Mouse (Mus musculus): ENCODE measurements around the gene Smg6. TPM values are rescaled to one million over a fixed set of nuclear protein-coding genes. Genes with fewer than 3 reads are reported as not detected.

The Smg6 gene
- polyA plus RNA-seq, 1 experiment from 2014 or later = 16.0 TPM

GRCm38 (mm10) chr11:75157037-75157436 lies 231.4 kb downstream of the Smg6 start:
- Histone ChIP-seq H3K27me3 (ENCODE audit: control insufficient read depth, insufficient read depth, low read length) (no peaks in the 10 kb centered on the region), H3K9me3 (ENCODE audit: control insufficient read depth, low read length) (no peaks in the 10 kb centered on the region), H3K9ac (ENCODE audit: low read length) (no peak overlapping the region), H3K27ac (ENCODE audit: low read depth, low read length) (no peak overlapping the region), H3K4me2 (no peak overlapping the region), H3K4me3 (ENCODE audit: low read depth, low read length) (no peak overlapping the region), H3K36me3 (ENCODE audit: control insufficient read depth, insufficient read depth, low read length) (no peaks in the 10 kb centered on the region; the same call in 1 of the 2 replicates), H3K4me1 (ENCODE audit: control insufficient read depth, insufficient read depth, low read length) (no peaks in the 10 kb centered on the region)
- no peak for DNase-seq (ENCODE audit: low spot score, missing footprints)
- ATAC-seq (ENCODE audit: low FRiP score) = no peak
- 75% methylated on average over 4 of the region's 4 CpGs for WGBS

- H3K9ac ChIP-seq (ENCODE audit: low read length) = no peak overlapping the region
- H3K4me2 ChIP-seq = no peak overlapping the region
- no peak overlapping the region for H3K4me3 ChIP-seq (ENCODE audit: low read depth, low read length)
- H3K4me1 ChIP-seq (ENCODE audit: control insufficient read depth, insufficient read depth, low read length) = no peaks in the 10 kb centered on the region
- H3K27ac ChIP-seq (ENCODE audit: low read depth, low read length) = no peak overlapping the region
- H3K9me3 ChIP-seq (ENCODE audit: control insufficient read depth, low read length) = no peaks in the 10 kb centered on the region
- WGBS = 40% methylated on average over 2 of the region's 2 CpGs
- no peak for ATAC-seq (ENCODE audit: low FRiP score)
- DNase-seq (ENCODE audit: low spot score, missing footprints) = peak; percentile 78
- no peaks in the 10 kb centered on the region; the same call in 1 of the 2 replicates for H3K36me3 ChIP-seq (ENCODE audit: control insufficient read depth, insufficient read depth, low read length)
- no peaks in the 10 kb centered on the region for H3K27me3 ChIP-seq (ENCODE audit: control insufficient read depth, insufficient read depth, low read length)
Observed at GRCm38 (mm10) chr11:75157901-75158300, 232.3 kb downstream of the Smg6 start.

GRCm38 (mm10) chr11:75158432-75158831 lies 232.8 kb downstream of the Smg6 start:
- H3K9me3 ChIP-seq (ENCODE audit: control insufficient read depth, low read length) = no peaks in the 10 kb centered on the region
- H3K36me3 ChIP-seq (ENCODE audit: control insufficient read depth, insufficient read depth, low read length) = no peaks in the 10 kb centered on the region; the same call in 1 of the 2 replicates
- DNase-seq (ENCODE audit: low spot score, missing footprints) = peak; percentile 28
- H3K27me3 ChIP-seq (ENCODE audit: control insufficient read depth, insufficient read depth, low read length) = no peaks in the 10 kb centered on the region
- no peak overlapping the region for H3K4me2 ChIP-seq
- no peak overlapping the region for H3K4me3 ChIP-seq (ENCODE audit: low read depth, low read length)
- no peak overlapping the region for H3K27ac ChIP-seq (ENCODE audit: low read depth, low read length)
- WGBS = 96% methylated on average over 14 of the region's 14 CpGs
- H3K9ac ChIP-seq (ENCODE audit: low read length) = no peak overlapping the region
- H3K4me1 ChIP-seq (ENCODE audit: control insufficient read depth, insufficient read depth, low read length) = no peaks in the 10 kb centered on the region
- ATAC-seq (ENCODE audit: low FRiP score) = no peak

GRCm38 (mm10) chr11:75159564-75159963 lies 233.9 kb downstream of the Smg6 start:
- no peak overlapping the region for H3K4me2 ChIP-seq
- H3K9ac ChIP-seq (ENCODE audit: low read length) = no peak overlapping the region
- ATAC-seq (ENCODE audit: low FRiP score) (no peak), DNase-seq (ENCODE audit: low spot score, missing footprints) (peak; percentile 80)
- H3K36me3 ChIP-seq (ENCODE audit: control insufficient read depth, insufficient read depth, low read length) = no peaks in the 10 kb centered on the region; the same call in 1 of the 2 replicates
- H3K27ac ChIP-seq (ENCODE audit: low read depth, low read length) = no peak overlapping the region
- no peak overlapping the region for H3K4me3 ChIP-seq (ENCODE audit: low read depth, low read length)
- H3K4me1 ChIP-seq (ENCODE audit: control insufficient read depth, insufficient read depth, low read length) = no peaks in the 10 kb centered on the region
- WGBS = 58% methylated on average over 2 of the region's 2 CpGs
- H3K9me3 ChIP-seq (ENCODE audit: control insufficient read depth, low read length) = no peaks in the 10 kb centered on the region
- peaks cover 10% of the 10 kb centered on the region for H3K27me3 ChIP-seq (ENCODE audit: control insufficient read depth, insufficient read depth, low read length)

GRCm38 (mm10) chr11:75160954-75161353 lies 235.3 kb downstream of the Smg6 start:
- Histone ChIP-seq H3K9ac (ENCODE audit: low read length) (no peak overlapping the region), H3K27me3 (ENCODE audit: control insufficient read depth, insufficient read depth, low read length) (peaks cover 24% of the 10 kb centered on the region), H3K4me1 (ENCODE audit: control insufficient read depth, insufficient read depth, low read length) (peaks cover 2% of the 10 kb centered on the region; the same call in 1 of the 2 replicates), H3K9me3 (ENCODE audit: control insufficient read depth, low read length) (no peaks in the 10 kb centered on the region), H3K4me2 (no peak overlapping the region), H3K4me3 (ENCODE audit: low read depth, low read length) (no peak overlapping the region), H3K27ac (ENCODE audit: low read depth, low read length) (no peak overlapping the region), H3K36me3 (ENCODE audit: control insufficient read depth, insufficient read depth, low read length) (no peaks in the 10 kb centered on the region; the same call in 1 of the 2 replicates)
- WGBS = 83% methylated on average over 7 of the region's 7 CpGs
- peak; percentile 73 for DNase-seq (ENCODE audit: low spot score, missing footprints)
- ATAC-seq (ENCODE audit: low FRiP score) = no peak

- Histone ChIP-seq H3K4me1 (ENCODE audit: control insufficient read depth, insufficient read depth, low read length) (peaks cover 2% of the 10 kb centered on the region; the same call in 1 of the 2 replicates), H3K4me2 (no peak overlapping the region), H3K4me3 (ENCODE audit: low read depth, low read length) (no peak overlapping the region), H3K9me3 (ENCODE audit: control insufficient read depth, low read length) (no peaks in the 10 kb centered on the region), H3K36me3 (ENCODE audit: control insufficient read depth, insufficient read depth, low read length) (no peaks in the 10 kb centered on the region; the same call in 1 of the 2 replicates), H3K27ac (ENCODE audit: low read depth, low read length) (no peak overlapping the region), H3K27me3 (ENCODE audit: control insufficient read depth, insufficient read depth, low read length) (peaks cover 30% of the 10 kb centered on the region), H3K9ac (ENCODE audit: low read length) (no peak overlapping the region)
- WGBS = 74% methylated on average over 4 of the region's 4 CpGs
- DNase-seq (ENCODE audit: low spot score, missing footprints) (peak; percentile 82), ATAC-seq (ENCODE audit: low FRiP score) (no peak)
Observed at GRCm38 (mm10) chr11:75161417-75162008, 235.9 kb downstream of the Smg6 start.

GRCm38 (mm10) chr11:75162591-75163080 lies 237.0 kb downstream of the Smg6 start:
- H3K27me3 ChIP-seq (ENCODE audit: control insufficient read depth, insufficient read depth, low read length) = peaks cover 41% of the 10 kb centered on the region

GRCm38 (mm10) chr11:75163379-75163778 lies 237.8 kb downstream of the Smg6 start:
- peaks cover 16% of the 10 kb centered on the region for H3K4me1 ChIP-seq (ENCODE audit: control insufficient read depth, insufficient read depth, low read length)
- no peak overlapping the region for H3K27ac ChIP-seq (ENCODE audit: low read depth, low read length)
- no peaks in the 10 kb centered on the region; the same call in 1 of the 2 replicates for H3K36me3 ChIP-seq (ENCODE audit: control insufficient read depth, insufficient read depth, low read length)
- H3K9ac ChIP-seq (ENCODE audit: low read length) = no peak overlapping the region
- 89% methylated on average over 6 of the region's 6 CpGs for WGBS
- peak; percentile 71 for DNase-seq (ENCODE audit: low spot score, missing footprints)
- no peak overlapping the region for H3K4me2 ChIP-seq
- H3K9me3 ChIP-seq (ENCODE audit: control insufficient read depth, low read length) = no peaks in the 10 kb centered on the region
- peaks cover 48% of the 10 kb centered on the region for H3K27me3 ChIP-seq (ENCODE audit: control insufficient read depth, insufficient read depth, low read length)
- no peak overlapping the region for H3K4me3 ChIP-seq (ENCODE audit: low read depth, low read length)
- no peak for ATAC-seq (ENCODE audit: low FRiP score)

More at GRCm38 (mm10) chr11:75162591-75163080, 237.0 kb downstream of the Smg6 start:
- Histone ChIP-seq H3K4me1 (ENCODE audit: control insufficient read depth, insufficient read depth, low read length) (peaks cover 9% of the 10 kb centered on the region), H3K9ac (ENCODE audit: low read length) (no peak overlapping the region), H3K9me3 (ENCODE audit: control insufficient read depth, low read length) (no peaks in the 10 kb centered on the region), H3K27ac (ENCODE audit: low read depth, low read length) (no peak overlapping the region), H3K36me3 (ENCODE audit: control insufficient read depth, insufficient read depth, low read length) (no peaks in the 10 kb centered on the region; the same call in 1 of the 2 replicates), H3K4me3 (ENCODE audit: low read depth, low read length) (no peak overlapping the region), H3K4me2 (no peak overlapping the region)
- DNase-seq (ENCODE audit: low spot score, missing footprints) (peak; percentile 78), ATAC-seq (ENCODE audit: low FRiP score) (no peak)
- WGBS = 92% methylated on average over 12 of the region's 12 CpGs

GRCm38 (mm10) chr11:75164051-75164450 lies 238.4 kb downstream of the Smg6 start:
- DNase-seq (ENCODE audit: low spot score, missing footprints) (peak; percentile 80), ATAC-seq (ENCODE audit: low FRiP score) (no peak)
- Histone ChIP-seq H3K9ac (ENCODE audit: low read length) (no peak overlapping the region), H3K4me3 (ENCODE audit: low read depth, low read length) (no peak overlapping the region), H3K4me1 (ENCODE audit: control insufficient read depth, insufficient read depth, low read length) (peaks cover 22% of the 10 kb centered on the region), H3K27ac (ENCODE audit: low read depth, low read length) (no peak overlapping the region), H3K27me3 (ENCODE audit: control insufficient read depth, insufficient read depth, low read length) (peaks cover 55% of the 10 kb centered on the region), H3K4me2 (no peak overlapping the region), H3K36me3 (ENCODE audit: control insufficient read depth, insufficient read depth, low read length) (no peaks in the 10 kb centered on the region; the same call in 1 of the 2 replicates), H3K9me3 (ENCODE audit: control insufficient read depth, low read length) (no peaks in the 10 kb centered on the region)
- 85% methylated on average over 2 of the region's 2 CpGs for WGBS
